Mouse (Mus musculus): Measurements from ENCODE around the gene Acaca.

Gene Acaca

DNA sequence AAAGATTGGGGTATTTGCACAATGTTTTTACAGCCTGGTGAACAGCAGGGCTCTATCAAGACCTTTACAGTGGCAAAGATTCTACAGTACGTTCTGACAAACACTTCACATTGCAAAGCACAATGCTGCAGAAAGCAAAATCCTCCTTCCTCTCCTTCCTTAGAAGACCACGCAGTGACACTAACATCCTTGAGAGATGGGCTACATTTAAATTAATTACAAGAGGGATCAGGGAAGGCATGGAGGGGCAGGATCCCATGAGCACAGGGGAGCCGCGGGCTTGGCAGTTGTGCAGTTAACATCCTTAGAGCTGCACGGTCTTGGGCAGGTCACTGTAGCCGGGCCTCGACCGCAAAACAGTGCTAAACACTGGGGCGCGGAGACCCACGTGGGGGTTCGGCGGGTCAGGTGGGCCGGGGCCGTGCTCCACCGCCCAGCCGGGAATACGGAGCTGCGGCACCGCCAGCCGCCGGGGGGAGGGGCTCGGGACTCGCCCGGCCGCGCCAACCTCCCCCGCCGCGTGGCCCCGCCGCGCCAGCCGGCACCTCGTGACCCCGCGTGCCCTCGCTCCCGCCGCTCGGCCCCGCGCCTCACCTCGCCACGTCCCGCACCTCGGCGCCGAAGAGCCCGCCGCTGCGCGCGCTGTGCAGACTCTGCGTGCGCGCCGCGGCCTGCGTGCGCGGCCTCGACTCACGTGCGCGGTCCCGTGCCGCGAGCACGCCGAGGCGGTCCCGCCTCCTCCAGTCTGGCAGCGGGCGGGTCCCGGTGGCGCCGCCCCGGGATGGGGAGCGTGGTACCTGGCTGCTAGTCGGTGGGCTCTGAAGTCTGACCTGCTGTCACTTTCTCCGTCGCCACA is at the start of gene Acaca, which contains the start of gene Tada2a:
Gene Acaca (plus strand): TSS at position 730 of the 856 bp plus-strand sequence.
Gene Tada2a (minus strand): TSS at position 658 of the 856 bp plus-strand sequence.
- DNase-seq: peak; percentile 79

GRCm38 (mm10) chr11:84079887-84080286 is 49.6 kb upstream of the Acaca start:
- no peak for DNase-seq

- DNase-seq: no peak
These were observed 49.1 kb upstream of the Acaca start for GRCm38 (mm10) chr11:84080327-84080726.

GRCm38 (mm10) chr11:84081901-84082300 is 47.6 kb upstream of the Acaca start:
- no peak for DNase-seq

GRCm38 (mm10) chr11:84090572-84090971 is 38.9 kb upstream of the Acaca start:
- no peak for DNase-seq

DNA sequence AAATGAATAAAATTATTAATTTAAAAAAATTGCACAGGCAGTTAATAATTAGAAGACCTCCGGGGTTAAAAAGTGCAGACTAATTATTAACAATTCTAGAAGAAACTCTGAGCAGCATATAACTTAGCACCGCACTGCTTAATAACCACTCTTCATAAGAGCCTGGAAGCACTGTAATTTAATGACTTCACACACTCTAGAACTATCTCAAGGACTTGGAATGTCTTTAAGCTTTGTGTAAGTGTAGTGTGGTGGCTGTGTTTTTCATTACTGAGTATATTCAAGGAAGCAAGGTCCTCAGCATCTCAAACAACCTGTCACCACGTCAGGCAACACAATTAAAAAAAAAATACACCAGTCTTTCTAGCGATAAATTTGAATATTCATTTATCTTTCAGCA is 34.4 kb upstream of the Acaca start:
- no peak for DNase-seq

DNA sequence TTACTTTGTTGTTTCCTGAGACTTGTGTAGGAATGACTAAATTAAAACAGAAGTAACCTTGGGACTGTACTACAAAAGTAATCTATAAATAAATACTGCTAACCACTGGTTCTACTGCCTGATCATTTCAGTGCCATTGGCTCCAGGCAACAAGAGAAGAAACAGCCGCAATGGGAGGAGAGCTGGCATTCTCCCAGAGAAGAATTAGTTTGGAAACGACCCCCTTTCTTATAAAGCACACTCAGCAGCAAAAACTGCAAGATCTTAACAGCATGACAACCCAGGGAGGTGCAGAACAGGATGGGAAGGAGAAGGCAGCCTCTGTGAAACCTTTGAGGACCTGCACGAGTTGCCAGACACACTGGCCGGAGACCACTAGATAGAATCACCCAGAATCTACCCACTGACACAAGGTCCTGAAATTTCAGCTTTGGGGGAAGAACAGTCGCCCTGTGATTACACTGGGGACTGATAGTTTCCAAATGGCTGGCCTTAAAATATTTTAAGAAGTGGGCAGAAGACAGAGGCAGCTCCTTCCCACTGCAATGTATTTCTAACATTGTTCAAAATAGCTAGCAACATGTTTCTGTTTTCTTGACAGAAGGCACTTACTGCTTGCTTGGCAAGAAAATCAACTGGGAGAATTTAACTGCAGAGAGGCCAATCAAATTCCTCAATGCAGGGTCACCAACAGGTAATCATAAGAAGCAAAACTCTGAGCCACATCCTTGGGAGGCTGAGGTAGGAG is 32.0 kb upstream of the Acaca start:
- DNase-seq: no peak

DNA sequence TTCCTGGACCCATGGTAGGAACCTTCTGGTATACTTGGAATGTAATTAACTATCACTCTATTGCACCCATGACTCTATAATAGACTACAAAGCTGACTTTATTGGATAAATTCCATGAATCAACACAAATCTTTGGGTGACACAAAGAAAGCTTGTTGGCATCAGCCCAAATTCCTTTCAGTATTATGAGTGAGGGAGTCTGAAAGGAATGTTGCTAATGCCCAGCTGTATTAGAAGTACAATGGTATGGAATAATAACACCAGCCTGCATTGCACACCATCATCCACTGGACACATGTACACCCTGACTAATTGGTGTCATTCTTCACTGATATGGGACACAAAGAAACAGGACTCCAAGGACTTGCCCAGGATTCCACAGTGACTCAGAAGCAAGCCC is 28.3 kb upstream of the Acaca start:
- DNase-seq: no peak

GRCm38 (mm10) chr11:84104036-84104435 is 25.4 kb upstream of the Acaca start:
- no peak for DNase-seq

GRCm38 (mm10) chr11:84107137-84107536 is 22.3 kb upstream of the Acaca start:
- no peak for DNase-seq

DNA sequence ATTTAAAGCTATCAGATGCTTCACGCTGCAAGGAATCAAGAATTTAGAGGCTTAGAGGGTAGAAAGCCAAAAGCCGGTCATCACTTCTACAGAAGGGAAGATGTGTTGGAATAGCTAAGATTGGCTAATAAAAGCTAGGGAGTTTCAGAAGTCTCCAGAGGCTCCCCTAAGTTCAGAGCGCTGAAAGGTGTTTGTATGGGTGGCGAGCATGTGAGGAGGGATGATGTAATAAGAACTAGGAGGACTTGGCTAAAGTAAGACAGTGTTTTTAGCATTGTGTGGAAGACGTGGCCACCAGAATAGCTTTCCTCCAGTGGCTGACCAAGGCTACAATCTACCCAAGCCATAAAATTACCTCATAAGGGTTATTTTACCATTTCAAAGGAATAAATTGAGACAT is 15.8 kb upstream of the Acaca start:
- no peak for DNase-seq

DNA sequence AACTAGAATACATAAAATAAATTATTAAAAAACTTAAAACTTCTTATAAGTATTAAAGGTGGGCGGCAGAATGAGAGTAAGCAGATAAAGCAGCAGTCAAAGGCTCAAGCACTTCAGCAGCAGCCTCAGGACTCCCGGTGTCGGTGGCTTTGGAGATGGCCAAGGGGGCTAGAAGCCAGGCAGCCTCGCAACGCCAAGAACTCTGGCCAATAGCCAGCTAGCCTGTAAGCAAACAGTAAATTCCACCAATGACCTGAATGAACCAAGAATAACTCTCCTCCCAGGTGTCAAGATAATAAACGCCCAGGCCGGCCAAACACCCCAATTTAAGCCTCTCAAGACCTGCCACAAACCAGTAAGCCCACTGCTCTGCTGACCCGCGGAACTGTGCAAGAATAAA is 13.8 kb upstream of the Acaca start:
- no peak for DNase-seq

DNA sequence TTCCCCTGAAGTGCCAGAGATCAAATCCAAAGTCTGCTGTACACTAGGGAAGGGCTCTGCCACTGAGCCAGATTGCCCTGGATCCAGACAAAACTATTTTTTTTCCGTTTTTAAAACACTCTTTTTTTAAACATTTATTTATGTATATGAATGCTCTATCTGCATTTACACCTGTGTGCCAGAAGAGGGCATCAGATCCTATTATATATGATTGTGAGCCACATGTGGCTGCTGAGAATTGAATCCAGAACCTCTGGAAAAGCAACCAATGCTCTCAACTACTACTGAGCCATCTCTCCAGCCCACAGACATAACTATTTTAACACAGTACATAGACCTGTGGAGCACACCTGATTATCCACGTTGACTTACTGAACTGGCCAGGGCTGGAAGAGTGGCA is 13.3 kb upstream of the Acaca start:
- DNase-seq: no peak

GRCm38 (mm10) chr11:84117431-84117830 is 12.0 kb upstream of the Acaca start:
- DNase-seq: no peak

DNA sequence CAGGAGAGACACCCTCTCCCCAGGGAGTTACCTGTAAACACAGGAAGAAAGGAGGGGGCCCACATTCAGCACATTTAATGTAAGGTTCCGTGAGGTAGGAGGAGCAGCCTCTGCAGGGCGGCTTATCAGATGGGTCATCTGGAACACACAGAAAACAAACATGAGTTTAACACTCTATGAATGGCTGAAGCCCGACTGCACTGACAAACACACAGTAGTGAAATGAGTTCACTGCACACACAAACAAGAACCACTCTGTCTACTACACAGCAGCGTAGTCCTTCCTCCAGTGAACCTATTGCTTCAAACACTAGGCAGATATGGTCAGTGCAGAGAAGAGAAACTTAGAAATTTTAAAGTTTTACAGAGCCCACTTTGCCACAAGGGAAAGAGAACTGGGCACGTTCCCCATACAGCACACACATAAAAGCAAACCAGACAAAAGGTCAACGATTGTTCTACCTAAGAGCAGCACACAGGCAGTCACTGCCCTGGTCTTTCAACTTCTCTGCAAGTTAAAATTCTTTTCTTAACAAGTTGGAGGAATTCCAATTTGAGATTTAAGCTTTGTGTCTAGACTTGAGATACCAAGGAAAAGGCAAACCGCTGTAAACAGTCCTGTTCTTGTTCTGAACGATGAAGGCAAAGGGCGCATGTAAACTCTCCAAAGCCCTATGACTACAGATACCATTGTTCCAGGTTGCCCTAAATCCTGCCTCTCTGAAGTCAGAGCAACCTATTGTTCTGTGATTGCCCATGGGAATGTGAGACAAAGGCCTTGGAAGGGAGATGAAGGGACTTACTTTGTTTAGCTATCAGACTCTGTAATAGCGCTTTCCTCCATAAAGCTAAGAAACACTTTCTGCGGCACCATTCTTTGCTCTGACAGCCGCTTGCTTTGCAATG is 8.2 kb upstream of the Acaca start:
- no peak for DNase-seq

GRCm38 (mm10) chr11:84127977-84128376 is 1.5 kb upstream of the Acaca start:
- no peak for DNase-seq

- DNase-seq: no peak
These were observed 320 bp downstream of the Acaca start for GRCm38 (mm10) chr11:84129799-84130185.

- no peak for DNase-seq
These were observed 4.9 kb downstream of the Acaca start for GRCm38 (mm10) chr11:84134331-84134860.

GRCm38 (mm10) chr11:84136453-84136852 is 7.0 kb downstream of the Acaca start:
- DNase-seq: no peak

- peak; percentile 76 for DNase-seq
These were observed 12.3 kb downstream of the Acaca start for GRCm38 (mm10) chr11:84141752-84142151.

GRCm38 (mm10) chr11:84145201-84145798 is 15.8 kb downstream of the Acaca start:
- no peak for DNase-seq

- no peak for DNase-seq
These were observed 16.6 kb downstream of the Acaca start for GRCm38 (mm10) chr11:84146081-84146480.

All from lung, postnatal 14 days (tissue).